Mouse (Mus musculus): ENCODE results near the gene Inpp5d.

Gene Inpp5d

DNA sequence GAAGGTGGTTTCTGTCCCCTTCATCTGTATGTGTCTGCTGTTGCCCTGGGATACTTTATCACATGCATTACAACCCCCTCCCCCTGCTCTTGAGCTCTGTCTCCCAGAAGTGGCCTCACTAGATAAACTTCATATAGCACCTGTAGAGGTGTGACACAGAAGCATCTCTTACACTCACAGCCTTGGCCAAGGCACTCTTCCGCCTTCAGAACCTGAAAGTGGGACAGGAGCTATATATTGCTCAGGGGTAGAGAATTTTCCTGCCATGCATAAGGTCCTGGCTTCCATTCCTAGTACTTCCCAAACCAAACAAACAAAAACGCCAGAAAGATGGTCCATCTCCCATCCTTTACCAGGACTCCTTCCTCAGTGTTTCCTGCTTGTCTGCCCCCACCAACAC lies 84.1 kb downstream of the Inpp5d start:
- DNase-seq (ENCODE audit: low spot score), result no peak

DNA sequence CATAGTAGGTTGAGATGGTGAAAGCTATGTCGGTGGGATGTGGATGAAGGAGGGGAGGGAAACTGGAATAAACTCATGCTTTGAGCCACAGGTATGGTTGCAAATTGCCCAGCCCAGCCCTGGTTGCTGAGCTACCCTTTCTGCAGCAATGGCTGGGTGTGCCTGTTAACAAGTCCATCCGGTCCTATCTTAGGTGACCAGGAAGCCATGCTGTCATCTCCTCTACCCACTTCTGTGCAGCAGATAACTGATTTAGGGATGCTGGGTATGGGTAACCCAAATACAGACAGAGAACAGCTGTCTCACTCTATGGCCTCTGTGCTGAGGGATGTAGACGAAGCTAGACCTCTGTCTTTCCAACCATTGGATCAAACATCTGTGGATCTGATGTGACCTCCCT lies 86.2 kb downstream of the Inpp5d start:
- DNase-seq (ENCODE audit: low spot score), result no peak

DNA sequence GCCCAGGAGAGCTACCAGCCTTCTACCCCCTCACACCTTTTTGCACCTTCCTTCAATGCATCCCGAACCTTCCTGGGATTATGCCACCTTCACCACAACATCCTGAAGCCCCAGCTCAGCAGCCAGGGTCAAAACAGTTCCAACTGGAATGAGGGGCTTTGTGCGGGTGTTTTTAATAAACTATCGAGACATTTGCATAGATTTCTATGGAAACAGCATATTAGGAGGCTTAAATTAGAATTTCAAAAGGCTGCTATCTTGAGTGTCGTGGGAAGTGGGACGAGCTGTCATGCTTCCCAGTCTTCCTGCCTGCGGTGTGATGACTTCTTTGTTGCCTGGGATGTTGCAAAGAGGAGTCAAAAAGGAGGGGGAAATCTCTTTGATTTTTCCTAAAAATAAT lies 88.9 kb downstream of the Inpp5d start:
- DNase-seq (ENCODE audit: low spot score), result no peak

DNA sequence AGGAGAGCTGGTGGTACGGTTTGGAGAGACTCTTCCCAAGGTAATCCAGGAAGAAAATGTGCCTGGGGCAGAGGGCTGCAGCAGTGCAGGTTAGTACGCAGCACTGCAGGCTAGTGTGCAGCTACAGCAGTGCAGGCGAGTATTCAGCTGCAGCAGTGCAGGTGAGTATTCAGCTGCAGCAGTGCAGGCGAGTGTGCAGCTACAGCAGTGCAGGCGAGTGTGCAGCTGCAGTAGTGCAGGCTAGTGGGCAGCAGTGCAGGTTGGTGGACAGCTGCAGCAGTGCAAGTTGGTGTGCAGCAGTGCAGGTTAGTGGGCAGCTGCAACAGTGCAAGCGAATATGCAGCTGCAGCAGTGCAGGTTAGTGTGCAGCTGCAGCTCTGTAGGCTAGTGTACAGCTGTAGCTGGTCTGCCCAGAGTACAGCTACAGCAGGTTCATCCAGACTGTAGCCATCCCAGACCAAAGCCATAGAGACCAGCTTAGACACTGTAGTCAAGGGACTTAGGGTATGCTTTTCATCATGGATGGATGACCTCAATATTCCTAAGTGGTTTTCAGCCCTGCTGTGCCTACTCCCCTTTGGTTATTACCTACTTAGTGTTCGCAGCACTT lies 89.7 kb downstream of the Inpp5d start:
- no peak for DNase-seq (ENCODE audit: low spot score)

DNA sequence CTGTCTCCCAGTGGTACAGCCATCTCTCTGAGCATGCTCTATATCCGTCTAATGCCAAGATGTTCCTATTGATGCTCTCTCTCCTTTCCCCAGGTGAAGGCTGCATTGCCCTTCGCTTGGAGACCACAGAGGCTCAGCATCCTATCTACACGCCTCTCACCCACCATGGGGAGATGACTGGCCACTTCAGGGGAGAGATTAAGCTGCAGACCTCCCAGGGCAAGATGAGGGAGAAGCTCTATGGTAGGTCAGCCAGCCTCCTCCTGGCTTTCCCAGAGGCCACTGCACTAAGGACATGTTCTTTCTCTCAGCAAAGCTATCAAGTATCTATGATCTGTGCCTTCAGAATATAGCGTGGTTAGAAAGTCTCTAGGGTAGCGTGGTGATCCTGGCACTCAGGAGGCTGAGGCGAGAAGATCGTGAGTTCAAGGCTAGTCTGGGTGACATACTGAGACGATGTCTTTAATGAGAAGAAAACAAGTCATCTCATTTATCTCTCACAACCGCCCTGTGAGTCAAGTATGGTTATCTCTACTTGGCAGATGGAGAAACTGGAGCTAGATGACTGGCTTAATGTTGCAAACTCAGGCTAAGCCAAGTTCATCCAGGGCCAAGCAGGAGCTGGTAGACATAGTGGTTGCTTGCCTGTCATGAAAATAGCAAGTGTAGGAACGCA lies 92.0 kb downstream of the Inpp5d start:
- no peak for DNase-seq (ENCODE audit: low spot score)

DNA sequence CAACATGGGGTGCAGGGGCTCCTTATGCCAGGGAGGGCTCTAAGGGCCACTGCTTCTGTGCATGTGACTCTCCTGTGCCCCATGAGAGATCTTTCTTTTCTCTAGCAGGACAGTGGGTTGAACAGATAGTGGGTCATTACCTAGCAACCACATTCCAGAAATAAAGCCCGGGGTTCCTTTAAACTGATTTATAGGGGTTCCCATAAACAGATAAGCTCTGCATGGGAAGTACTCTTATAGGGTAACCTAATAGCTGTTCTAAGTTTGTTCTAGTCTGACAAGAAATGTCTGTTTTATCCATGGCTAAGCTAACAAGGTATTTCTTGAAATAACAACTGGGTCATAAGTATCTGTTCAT lies 92.5 kb downstream of the Inpp5d start:
- DNase-seq (ENCODE audit: low spot score), result no peak

DNA sequence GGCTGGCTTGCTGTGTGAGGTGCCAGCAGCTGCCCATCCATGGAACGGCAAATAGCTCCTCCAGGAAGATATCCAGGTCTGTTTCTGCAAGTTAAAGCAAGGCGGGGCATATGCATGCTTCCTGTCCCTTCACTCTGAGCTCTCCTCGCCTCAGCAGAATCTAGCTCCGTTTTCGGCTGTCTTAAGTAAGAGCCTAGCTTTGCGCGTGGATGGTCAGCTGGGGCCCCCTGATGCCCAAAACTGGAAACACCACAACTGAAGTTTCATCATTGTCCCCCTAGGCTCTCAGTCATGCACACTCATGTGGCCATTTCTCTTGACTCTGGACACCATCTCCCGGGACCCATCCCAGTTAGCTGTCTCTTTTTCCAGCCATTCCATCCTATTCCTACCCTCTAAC lies 101.3 kb downstream of the Inpp5d start:
- no peak for DNase-seq (ENCODE audit: low spot score)

DNA sequence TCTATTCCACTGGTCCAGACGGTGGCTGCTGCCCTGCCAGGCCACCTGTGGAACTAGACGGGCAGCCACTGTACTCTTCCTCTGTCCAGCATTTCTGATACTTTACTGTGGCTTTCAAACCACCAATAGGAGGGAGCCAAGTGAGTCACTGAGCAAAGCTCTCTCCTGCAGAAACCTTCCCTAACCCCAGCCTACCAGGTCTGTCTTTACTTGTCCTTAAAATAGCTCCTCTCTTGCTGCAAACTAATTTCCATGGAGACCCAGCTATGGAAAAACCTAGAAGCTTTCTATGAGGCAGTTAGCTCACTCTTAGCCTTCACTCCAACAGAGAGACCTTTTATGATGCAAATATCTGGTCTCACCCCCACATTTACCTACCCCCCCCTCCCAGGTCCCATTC lies 102.0 kb downstream of the Inpp5d start:
- DNase-seq (ENCODE audit: low spot score), result no peak

DNA sequence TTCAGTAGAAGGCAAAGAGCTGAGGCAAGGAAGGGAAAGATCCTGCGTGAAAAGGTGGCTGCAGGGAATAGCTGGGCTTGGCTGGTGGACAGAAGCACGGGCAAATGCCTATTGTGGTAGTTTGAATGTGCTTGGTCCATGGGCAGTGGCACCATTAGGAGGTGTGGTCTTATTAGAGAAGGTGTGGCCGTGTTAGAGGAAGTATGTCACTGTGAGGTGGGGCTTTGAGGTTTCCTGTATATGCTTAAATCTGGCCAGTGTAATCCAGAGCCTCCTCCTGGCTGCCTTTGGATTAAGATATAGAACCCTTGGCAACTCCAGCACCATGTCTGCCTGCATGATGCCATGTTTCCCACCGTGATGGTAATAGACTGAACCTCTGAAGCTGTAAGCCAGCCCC lies 103.2 kb downstream of the Inpp5d start:
- no peak for DNase-seq (ENCODE audit: low spot score)

DNA sequence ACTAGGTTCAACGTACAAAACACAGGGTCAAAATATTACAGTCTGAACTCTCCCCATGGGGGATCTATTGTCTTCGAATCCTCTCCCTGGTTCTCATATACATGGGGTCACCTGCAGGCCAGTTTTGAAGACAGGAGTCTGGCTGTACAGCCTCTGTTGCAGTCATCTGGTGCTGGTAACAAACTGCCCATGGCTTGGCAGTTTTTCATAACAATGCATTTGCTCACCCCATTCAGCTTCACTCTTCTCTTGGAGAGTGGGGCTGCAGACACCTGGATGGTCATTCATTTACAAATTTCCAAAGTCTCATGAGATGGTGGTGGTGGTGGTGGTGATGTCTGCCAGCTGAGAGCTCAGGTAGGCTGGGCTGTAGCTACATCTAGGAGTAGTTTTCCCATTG lies 109.0 kb downstream of the Inpp5d start:
- DNase-seq (ENCODE audit: low spot score), result no peak

DNA sequence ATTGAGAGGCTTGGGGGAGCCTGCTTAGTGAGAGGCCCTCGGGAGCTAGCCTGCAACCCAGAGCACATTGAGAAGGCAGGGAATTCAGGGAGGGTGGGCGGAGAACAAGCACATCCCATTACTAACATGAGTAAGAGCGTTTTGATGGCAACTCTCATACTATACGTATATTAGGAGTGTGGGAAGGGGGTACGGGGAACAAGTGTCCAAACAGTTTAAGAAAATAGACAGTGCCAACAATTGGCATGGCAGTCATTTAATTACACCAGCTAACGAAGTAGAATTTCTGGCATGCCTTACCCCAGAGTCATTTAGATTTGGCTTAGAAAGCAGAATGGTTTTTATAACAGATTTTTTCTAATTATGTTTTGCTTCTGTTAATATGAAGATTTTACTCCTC lies 109.7 kb downstream of the Inpp5d start:
- DNase-seq (ENCODE audit: low spot score), result no peak

DNA sequence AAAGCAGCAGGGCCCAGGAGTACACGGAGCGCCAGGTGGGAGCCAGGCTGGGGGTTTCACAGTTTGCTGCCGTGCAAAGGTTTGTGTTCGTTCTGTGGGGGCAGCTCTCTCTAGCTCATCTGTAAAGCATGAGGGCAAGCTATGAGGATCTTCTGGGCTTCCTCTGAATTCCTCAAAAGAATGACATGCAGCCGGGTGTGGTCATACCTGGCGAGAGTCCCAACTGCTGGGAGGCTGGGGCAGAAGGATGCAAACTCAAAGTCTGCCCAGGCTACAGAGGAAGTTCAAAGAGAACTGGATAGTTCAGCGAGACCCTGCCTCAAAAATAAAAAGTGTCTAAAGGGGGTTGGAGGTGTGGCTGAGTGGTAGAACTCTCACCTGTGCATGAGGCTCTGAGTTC lies 110.2 kb downstream of the Inpp5d start:
- DNase-seq (ENCODE audit: low spot score), result no peak

DNA sequence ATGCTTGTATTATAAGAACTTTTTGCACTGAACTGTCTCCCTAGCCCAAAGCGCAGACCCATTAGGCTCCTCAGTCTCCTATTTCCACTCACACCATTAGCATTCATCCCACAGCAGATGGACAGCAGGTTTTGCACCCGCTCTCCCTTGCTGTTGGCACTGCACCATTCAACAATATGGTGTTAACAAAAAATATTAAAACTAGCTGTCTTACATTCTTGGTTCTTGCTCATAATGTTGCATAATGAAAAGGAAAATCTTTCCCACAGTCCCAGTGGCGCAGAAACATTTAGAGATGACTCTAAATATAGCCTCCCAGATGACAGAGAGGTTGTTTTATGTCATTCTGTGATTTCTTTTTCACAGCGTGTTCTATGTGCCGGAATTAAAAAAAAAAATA lies 113.1 kb downstream of the Inpp5d start:
- DNase-seq (ENCODE audit: low spot score), result no peak

DNA sequence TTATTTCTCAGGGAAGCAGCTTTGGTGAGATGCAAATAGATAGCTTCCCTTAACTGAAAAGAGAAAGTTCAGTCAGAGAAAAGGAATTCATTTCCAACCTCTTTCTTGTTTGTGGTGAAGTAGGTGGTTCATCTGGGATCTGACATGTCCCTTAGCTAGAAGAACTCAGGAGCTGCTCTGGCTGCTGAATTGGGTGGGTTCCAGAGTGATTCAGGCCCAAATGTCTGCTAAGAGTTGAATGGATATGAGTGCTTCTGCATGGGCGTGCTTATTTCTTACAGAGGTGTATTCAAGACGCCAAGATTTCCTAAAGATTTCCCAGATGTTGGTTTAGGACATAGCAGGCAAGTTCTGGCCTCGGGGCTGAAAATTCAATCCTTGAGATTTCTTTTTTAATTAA lies 114.0 kb downstream of the Inpp5d start:
- no peak for DNase-seq (ENCODE audit: low spot score)

DNA sequence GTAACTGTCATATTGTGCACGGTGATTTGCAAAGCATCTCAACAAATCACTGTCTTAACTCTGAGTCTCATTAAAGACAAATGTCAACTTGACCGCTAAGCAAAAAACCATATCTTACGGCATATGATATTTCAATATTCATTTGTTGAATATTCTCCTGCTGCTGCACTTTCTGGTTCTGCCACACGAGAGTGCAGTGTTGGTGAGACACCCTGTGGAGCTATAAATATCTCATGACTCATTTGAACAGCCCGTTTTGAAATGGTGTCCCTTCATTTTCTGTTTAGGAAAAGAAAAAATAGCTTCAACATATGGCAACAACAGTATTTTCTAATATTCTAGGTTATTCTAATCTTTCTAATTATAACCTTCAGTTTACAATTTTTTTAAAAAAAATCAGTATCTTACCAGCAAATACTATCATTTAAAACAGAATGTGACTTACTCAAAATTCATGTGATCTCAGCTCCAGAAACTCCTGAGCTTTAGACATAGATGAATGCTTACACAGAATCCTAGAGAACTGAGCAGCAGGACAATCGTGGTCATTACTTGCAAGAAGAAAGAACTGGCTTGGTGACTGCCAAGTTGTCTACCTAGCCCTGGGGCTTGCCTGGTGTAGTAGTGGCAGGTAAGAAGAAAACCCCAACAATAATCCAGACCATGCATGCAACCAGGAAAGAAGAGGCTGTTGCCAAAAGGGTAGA lies 120.6 kb downstream of the Inpp5d start:
- no peak for DNase-seq (ENCODE audit: low spot score)

DNA sequence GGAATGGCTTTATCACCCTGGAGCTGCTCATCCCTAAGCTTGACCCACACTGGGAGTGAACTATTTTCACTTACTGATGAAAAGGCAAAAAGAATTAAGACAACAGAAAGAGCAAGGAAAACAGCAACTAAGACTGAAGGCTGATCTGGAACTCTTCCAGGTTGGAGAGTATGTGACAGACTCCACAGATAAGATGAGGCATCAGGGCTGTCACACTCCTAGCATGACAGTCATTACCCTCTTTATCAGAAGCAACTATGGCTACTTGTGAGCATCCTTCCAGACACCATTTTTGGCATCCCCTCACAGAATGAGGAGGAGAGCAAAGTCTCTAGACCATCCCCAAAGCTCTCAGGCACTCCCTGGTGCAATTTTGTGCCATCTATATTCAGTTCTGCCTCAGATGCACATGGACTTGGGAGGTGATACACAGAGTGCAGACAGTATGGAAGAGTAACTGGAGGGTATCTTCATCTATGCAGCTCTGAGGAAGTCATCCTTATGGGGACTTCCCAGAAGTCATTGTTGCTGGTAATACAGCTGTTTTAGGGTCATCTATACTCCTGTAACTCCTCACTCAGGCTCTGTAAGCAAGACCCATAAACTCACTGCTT lies 129.4 kb downstream of the Inpp5d start:
- no peak for DNase-seq (ENCODE audit: low spot score)

DNA sequence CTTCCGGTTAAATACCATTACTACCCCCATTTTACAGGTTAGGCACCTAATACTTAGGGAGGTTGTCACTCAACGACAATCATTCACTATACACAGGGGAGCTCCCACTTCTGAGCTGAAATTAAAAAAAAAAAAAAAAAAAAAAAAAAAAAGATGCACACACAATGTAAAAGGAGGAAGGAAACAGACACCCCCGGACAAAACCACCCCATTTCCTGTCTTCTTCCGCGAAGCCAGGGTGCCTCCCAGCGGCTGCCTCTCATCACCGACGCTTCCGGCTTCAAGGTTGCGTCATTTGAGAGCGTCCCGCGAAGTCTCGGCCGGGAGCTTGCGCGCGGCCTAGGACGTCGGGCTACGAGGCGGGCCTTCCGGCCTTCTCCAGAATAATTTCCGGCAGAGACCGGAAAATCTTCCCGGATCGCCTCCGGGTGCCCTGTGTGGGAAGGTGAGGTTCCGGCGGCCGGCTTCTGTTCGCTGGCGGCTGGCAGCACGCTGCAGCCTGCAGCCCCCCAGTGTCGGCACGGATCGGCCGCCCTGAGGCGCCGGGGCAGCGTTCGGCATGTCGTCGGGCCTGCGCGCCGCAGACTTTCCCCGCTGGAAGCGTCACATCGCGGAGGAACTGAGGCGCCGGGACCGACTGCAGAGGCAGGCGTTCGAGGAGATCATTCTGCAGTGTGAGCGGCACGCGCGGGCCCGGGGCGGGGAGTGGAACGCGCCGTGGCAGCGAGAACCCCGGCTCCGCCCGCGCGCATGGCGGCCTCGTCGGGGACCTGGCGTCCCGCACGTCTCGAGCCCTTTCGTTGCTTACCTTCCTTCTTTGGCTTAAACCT lies 135.7 kb downstream of the Inpp5d start, which contains the start of gene Atg16l1:
Atg16l1 (plus strand) TSS at position 230 of the 830 bp plus-strand sequence.
- DNase-seq (ENCODE audit: low spot score), result peak; percentile 91

DNA sequence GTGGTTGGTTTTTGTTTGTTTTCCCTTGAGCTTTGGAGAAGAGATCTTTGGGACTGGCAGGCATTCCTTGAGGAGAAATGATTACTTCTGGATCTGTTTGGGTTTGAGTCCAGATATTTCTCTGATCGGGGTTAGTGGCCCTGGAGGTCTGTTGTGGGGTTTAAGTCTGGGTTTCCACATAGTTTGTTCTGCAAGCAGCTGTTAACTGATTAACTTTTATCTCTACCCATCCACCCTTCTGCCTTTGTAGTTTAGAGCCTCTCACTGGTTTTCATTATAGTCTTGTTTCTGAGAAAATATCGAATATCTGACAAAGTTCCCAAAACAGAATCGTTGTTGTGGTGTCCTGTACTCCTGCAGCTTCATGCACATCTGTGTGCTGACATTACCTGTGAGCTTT lies 143.7 kb downstream of the Inpp5d start:
- DNase-seq (ENCODE audit: low spot score), result no peak

DNA sequence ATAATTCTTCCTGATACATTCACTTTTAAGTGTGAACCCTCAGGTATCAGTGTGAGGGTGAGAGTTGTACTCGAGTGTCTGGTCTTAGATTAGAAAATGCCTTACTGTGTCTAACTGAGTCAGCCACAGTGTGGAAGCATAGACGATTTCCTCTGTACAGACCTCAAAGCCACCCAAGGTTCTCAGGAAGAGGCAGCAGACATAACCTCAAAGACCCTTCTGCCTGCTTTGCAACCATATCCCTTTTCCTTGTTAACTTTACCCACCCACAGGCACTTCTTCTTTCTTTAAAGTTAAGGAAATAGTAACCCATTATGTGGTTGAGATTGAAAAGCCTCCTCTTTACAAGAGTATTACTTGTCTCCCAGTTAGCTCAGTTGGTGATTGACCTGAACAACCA lies 145.6 kb downstream of the Inpp5d start:
- DNase-seq (ENCODE audit: low spot score), result no peak

DNA sequence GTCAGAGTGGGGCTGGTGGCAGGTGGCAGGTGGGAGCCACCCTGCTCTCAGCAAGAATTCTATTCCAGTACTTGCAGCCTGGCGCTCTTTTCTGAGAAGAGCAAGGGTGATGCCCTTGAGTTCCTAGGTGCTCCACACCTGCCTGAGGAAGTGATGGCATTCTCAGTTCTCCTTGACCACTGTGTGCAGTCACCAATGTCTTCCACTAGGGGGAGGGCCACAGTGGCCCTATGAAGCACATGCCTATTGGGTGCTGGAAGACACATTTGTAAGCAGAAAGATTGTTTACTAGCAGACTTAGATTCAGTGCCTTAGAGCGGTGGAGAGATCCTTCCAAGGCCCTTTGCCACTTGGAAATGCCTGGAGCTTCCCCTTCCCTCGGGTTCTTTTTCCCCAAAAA lies 146.1 kb downstream of the Inpp5d start:
- no peak for DNase-seq (ENCODE audit: low spot score)

DNA sequence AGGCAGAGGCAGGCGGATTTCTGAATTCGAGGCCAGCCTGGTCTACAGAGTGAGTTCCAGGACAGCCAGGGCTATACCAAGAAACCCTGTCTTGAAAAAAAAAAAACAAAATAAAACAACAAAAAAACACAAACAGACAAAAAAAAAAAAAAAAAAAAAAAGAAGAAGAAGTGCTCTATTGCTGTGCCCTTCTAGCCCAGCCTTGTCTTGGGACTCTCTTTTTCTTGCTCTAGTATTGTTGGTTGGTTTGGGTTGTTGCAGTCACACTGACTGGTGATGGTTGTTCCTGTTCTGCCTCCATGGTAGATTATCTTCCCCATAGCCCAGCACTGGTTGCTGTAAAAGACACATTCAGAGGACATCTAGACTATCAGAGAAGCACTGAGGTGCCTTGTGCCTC lies 149.2 kb downstream of the Inpp5d start:
- DNase-seq (ENCODE audit: low spot score), result no peak
